Mouse (Mus musculus) lung, postnatal 0 days (tissue): ENCODE measurements around the gene Clasp2.

Experiments
- CTCF ChIP-seq: IDR thresholded peaks from 2 replicates; pipeline ENCODE4 v1.5.1; 2016; ENCODE audit warnings: antibody characterized with exemption, mild to moderate bottlenecking
- EP300 ChIP-seq: IDR thresholded peaks from 2 replicates; pipeline ENCODE4 v1.6.1; 2016; ENCODE audit warnings: antibody characterized with exemption, mild to moderate bottlenecking, control low read depth

DNA sequence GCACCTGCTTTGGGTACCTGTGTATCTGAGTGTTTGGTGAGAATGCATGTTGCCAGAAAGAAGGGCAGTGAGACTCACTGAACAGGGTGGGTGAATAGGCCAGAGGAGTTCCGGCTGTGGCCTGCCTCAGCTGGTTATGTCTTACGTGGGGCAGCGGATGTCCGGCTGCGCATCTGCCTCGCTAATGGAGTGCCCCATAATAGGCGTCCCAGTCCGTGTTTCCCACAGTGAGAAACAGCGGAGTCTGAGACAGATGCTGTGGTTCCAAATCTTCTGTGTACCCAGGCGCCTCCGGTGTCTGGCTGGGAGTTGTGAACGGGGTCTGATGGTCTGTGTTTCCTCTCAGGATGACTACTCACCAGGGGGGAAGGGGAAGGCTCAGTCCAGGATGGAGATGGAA, 30.4 kb upstream of the Clasp2 start:
- TF ChIP-seq EP300 (no peak), CTCF (no peak)
